Mouse (Mus musculus) myocyte (in vitro differentiated cells): ENCODE measurements around the gene Tcf7l1. TPM values are rescaled to one million over a fixed set of nuclear protein-coding genes. Genes with fewer than 3 reads are reported as not detected.

Experiments used
- H3K27me3 ChIP-seq: one replicate; pipeline ENCODE4 v1.6.1; 2011; ENCODE audit not compliant: control insufficient read depth, insufficient read depth, insufficient read length
- H3K36me3 ChIP-seq: one replicate; pipeline ENCODE4 v1.6.1; 2011; ENCODE audit not compliant: control insufficient read depth, insufficient read depth
- H3K4me2 ChIP-seq: one replicate; pipeline ENCODE4 v1.6.1; 2011; ENCODE audit warnings: low read depth, control low read depth
- H3K4me3 ChIP-seq: one replicate; pipeline ENCODE4 v1.5.1; 2011; ENCODE audit warnings: mild to moderate bottlenecking, control low read depth, moderate library complexity
- H3K79me2 ChIP-seq: one replicate; pipeline ENCODE4 v1.6.1; 2011; ENCODE audit not compliant: control insufficient read depth, insufficient read depth
- H3ac ChIP-seq: one replicate; pipeline ENCODE4 v1.6.1; 2011; ENCODE audit not compliant: control insufficient read depth, insufficient read length
- CEBPB ChIP-seq: IDR thresholded peaks from 2 replicates; pipeline ENCODE4 v1.6.1; 2011; ENCODE audit warnings: mild to moderate bottlenecking, moderate library complexity; ENCODE audit not compliant: poor library complexity, insufficient read depth, severe bottlenecking
- E2F4 ChIP-seq: IDR thresholded peaks from one replicate; pipeline ENCODE4 v1.6.1; 2011; ENCODE audit warnings: mild to moderate bottlenecking, control low read depth, moderate library complexity; ENCODE audit not compliant: insufficient read depth
- MAX ChIP-seq: IDR thresholded peaks from one replicate; pipeline ENCODE4 v1.6.1; 2011; ENCODE audit warnings: low read depth, mild to moderate bottlenecking, control low read depth
- MYOD1 ChIP-seq, 3 experiments: IDR thresholded peaks; one replicate each; pipeline ENCODE4 v1.6.1; 2011; ENCODE audit warnings: control low read depth in 2 of 3, low read depth in 2 of 3, mild to moderate bottlenecking in 2 of 3, moderate library complexity in 1 of 3; ENCODE audit not compliant: insufficient read length in 2 of 3, control insufficient read depth in 1 of 3
- MYOG ChIP-seq, 3 experiments: IDR thresholded peaks; one replicate each; pipeline ENCODE4 v1.6.1; 2011; ENCODE audit warnings: control low read depth in 2 of 3, low read depth in 2 of 3, mild to moderate bottlenecking in 2 of 3; ENCODE audit not compliant: insufficient read length in 2 of 3, control insufficient read depth in 1 of 3, insufficient read depth in 1 of 3
- POLR2A ChIP-seq: IDR thresholded peaks from one replicate; pipeline ENCODE4 v1.6.1; 2011; ENCODE audit warnings: low read depth, mild to moderate bottlenecking, control low read depth, moderate library complexity; ENCODE audit not compliant: insufficient read length
- POLR2AphosphoS2 ChIP-seq: IDR thresholded peaks from one replicate; pipeline ENCODE4 v1.6.1; 2011; ENCODE audit warnings: low read depth, control low read depth; ENCODE audit not compliant: insufficient read length
- REST ChIP-seq: IDR thresholded peaks from one replicate; pipeline ENCODE4 v1.6.1; 2011; ENCODE audit warnings: mild to moderate bottlenecking, control low read depth, moderate library complexity; ENCODE audit not compliant: insufficient read depth, insufficient read length
- SRF ChIP-seq: IDR thresholded peaks from one replicate; pipeline ENCODE4 v1.6.1; 2011; ENCODE audit warnings: low read depth; ENCODE audit not compliant: control insufficient read depth, insufficient read length
- TCF12 ChIP-seq: IDR thresholded peaks from one replicate; pipeline ENCODE4 v1.6.1; 2011; ENCODE audit warnings: mild to moderate bottlenecking, control low read depth; ENCODE audit not compliant: poor library complexity, insufficient read depth, severe bottlenecking
- TCF3 ChIP-seq: IDR thresholded peaks from one replicate; pipeline ENCODE4 v1.6.1; 2011; ENCODE audit warnings: low read depth, control low read depth; ENCODE audit not compliant: insufficient read length
- USF1 ChIP-seq: IDR thresholded peaks from one replicate; pipeline ENCODE4 v1.6.1; 2011; ENCODE audit warnings: low read depth, mild to moderate bottlenecking, control low read depth, moderate library complexity
- polyA plus RNA-seq: library from polyadenylated mRNA; unstranded; fragments of >200 nt; fragmentation: generic; extraction: Trizol; gene quantifications from one replicate; pipeline ENCODE4 v1.2.1, GENCODE M21; 2012; ENCODE audit warnings: missing spikeins

The Tcf7l1 gene
- polyA plus RNA-seq, 1 experiment, result 13.3 TPM

DNA sequence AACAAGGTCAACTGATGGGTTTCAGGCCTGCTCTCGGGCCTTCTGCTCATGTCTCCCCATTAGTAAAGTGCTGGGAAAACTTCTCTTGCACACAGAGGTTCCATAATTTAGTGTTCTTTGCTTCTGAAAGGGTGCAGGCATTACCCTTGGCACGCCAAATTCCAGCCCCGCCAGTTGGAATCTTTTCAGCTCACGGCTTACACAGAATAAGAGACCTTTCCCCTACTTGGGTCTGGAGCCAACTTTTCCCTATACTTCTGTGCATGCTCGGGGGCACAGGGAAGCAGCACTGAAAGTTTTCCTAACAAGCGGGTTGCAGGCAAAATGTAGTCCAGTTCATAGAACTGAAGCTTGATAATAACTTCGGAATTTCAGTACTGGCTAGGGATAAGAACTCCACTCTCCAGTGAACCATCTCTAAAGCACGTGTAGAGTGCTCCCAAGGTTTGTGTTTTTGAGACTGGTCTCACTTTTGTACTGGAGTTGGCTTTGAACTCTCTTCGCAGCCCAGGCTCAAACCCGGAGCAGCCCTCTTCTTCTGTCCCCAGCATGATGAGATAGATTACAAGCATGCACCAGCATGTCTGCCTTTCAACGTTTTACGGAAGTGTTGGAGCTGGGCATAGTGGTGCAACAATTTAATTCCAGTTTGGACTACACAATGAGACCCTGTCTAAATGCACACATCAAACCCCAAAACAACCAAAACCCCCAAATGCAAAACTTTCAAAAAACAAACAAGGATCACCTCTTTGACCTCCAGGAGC lies 190.1 kb downstream of the Tcf7l1 start:
- TF ChIP-seq SRF, result no peak
- no peak for TF ChIP-seq TCF12
- no peak for TF ChIP-seq REST
- no peak for TF ChIP-seq E2F4
- no peak for TF ChIP-seq MYOG (IDR thresholded peaks at IDR 0.05; ENCODE audit: control insufficient read depth in 1 of 3, insufficient read depth in 1 of 3, insufficient read length in 2 of 3, low read depth in 2 of 3)
- TF ChIP-seq MYOD1 (IDR thresholded peaks at IDR 0.05; ENCODE audit: control insufficient read depth in 1 of 3, insufficient read length in 2 of 3, low read depth in 2 of 3), result no peak
- no peak for TF ChIP-seq MAX
- TF ChIP-seq TCF3, result no peak
- no peak for TF ChIP-seq USF1
- no peak for TF ChIP-seq POLR2A
- TF ChIP-seq POLR2AphosphoS2, result no peak
- TF ChIP-seq CEBPB, result no peak
- Histone ChIP-seq H3K79me2 (no peaks in the 10 kb centered on the region), H3K27me3 (no peaks in the 10 kb centered on the region), H3K4me3 (peak overlapping the region; percentile 49), H3ac (peak overlapping the region; percentile 65), H3K36me3 (no peaks in the 10 kb centered on the region), H3K4me2 (peak overlapping the region; percentile 88)

DNA sequence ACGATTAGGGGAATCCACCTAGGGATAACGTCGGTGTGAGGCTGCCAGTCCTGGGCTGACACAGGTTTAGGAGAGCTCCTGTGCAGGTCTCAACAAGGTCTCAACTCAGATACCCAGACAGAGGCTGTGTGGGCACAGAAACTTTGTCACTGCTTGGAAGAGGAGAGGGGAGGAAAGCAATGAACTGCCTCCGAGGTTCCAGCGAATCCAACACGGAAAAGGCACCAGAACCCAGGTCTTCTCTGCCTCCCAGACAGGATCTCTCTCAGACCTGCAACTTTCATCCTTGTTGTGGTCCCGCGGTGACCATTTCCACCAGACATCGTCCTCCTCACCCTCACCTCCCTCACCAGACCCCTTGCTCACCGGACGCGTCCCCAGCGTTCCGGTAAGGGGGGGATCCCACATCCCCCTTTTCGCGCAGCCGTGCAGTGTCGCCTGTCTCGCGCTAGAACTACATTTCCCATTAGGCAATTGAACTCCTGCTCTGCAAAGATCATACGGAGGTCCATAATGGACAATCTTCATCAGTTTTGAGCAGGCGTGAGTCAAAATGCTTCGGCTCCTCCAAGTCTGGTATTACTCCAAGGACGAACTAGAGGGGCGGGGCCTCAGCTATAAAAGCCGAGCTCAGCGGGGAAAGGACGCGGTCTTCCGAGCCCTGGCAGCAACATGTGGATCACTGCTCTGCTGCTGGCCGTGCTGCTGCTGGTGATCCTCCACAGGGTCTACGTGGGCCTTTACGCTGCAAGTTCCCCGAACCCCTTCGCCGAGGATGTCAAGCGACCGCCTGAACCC lies 190.9 kb downstream of the Tcf7l1 start, which contains the start of the genes Elmod3 and Retsat:
Gene Elmod3 (minus strand): TSS at position 458 of the 798 bp plus-strand sequence.
Gene Retsat (plus strand): TSS at position 520 of the 798 bp plus-strand sequence.
- no peaks in the 10 kb centered on the region for H3K79me2 ChIP-seq
- H3K36me3 ChIP-seq, result no peaks in the 10 kb centered on the region
- peak within 1 kb of the TSS; percentile 65 for H3ac ChIP-seq
- H3K4me2 ChIP-seq, result peak within 1 kb of the TSS; percentile 93
- no peaks in the 10 kb centered on the region for H3K27me3 ChIP-seq
- H3K4me3 ChIP-seq, result peak within 1 kb of the TSS; percentile 49
- TF ChIP-seq POLR2A (peak; percentile 98), POLR2AphosphoS2 (peak; percentile 94), MYOD1 (IDR thresholded peaks at IDR 0.05; ENCODE audit: control insufficient read depth in 1 of 3, insufficient read length in 2 of 3, low read depth in 2 of 3) (no peak)

DNA sequence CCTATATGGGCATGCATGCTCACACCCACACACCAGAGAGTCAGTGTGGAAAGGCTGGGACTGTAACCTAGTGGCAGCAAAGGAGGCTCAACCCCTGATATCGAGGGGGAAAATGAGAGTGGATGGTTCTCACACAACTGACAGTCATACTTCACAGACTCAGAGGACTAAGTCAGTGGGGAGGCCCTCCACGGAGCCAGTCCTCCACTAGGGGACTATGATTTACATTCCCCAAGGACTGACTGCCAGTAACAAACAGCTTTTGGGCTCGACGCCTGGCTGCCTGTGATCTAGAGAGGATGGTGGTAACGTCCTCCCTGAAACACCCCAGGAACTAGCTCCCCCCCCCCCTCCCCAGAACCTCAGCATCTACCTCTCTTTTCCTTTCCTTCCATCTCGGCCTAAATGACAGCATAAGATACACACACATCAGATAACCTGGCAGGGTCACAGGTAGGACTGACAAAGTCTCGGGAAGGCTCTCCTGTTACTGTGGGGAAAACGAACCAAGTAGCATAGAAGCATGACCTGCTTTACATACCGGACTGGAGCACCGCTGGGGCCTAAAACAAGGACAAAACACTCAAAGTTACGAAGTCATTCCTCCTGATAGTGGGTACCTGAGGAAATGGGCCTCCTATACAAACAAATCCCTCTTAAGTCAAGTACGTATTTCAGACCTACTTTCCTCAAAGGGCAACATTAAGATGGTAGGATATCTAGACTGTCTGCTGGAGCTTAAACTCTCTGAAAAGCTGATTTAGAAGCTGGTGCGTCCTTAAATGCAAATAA lies 191.8 kb downstream of the Tcf7l1 start:
- Histone ChIP-seq H3K36me3 (no peaks in the 10 kb centered on the region), H3ac (peak overlapping the region; percentile 65), H3K4me3 (peak overlapping the region; percentile 49), H3K27me3 (no peaks in the 10 kb centered on the region), H3K4me2 (peak overlapping the region; percentile 93), H3K79me2 (no peaks in the 10 kb centered on the region)
- TF ChIP-seq MYOG (IDR thresholded peaks at IDR 0.05; ENCODE audit: control insufficient read depth in 1 of 3, insufficient read depth in 1 of 3, insufficient read length in 2 of 3, low read depth in 2 of 3) (no peak), USF1 (no peak), MYOD1 (IDR thresholded peaks at IDR 0.05; ENCODE audit: control insufficient read depth in 1 of 3, insufficient read length in 2 of 3, low read depth in 2 of 3) (no peak), TCF3 (no peak), TCF12 (no peak), MAX (no peak), REST (no peak), POLR2AphosphoS2 (no peak), POLR2A (no peak), E2F4 (no peak), SRF (no peak), CEBPB (no peak)

DNA sequence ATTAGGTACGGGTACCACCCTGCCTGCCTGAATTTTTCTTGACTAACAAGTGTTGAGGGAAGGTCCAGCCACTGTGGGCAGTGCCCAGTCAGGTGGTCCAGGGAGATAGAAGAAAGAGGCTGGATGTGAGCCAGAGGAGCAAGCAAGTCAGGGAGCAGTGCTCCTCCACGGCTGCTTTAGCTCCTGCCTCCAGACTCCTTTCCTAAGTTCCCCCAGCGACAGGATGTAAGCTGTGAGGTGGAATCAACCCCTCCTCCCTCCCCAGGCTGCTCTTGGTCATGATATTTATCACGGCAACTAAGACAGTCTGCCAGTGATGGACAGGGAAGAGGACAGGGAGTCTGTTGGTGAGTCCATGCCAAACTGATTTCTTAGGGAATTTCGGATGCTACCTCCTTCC lies 195.1 kb downstream of the Tcf7l1 start:
- H3K4me3 ChIP-seq, result no peak overlapping the region
- no peaks in the 10 kb centered on the region for H3K36me3 ChIP-seq
- H3ac ChIP-seq, result no peak overlapping the region
- no peaks in the 10 kb centered on the region for H3K27me3 ChIP-seq
- no peak for TF ChIP-seq TCF12
- no peak for TF ChIP-seq REST
- no peak for TF ChIP-seq SRF
- TF ChIP-seq CEBPB, result no peak
- TF ChIP-seq POLR2A, result no peak
- no peak for TF ChIP-seq USF1
- TF ChIP-seq MYOD1 (IDR thresholded peaks at IDR 0.05; ENCODE audit: control insufficient read depth in 1 of 3, insufficient read length in 2 of 3, low read depth in 2 of 3), result no peak
- no peak for TF ChIP-seq MYOG (IDR thresholded peaks at IDR 0.05; ENCODE audit: control insufficient read depth in 1 of 3, insufficient read depth in 1 of 3, insufficient read length in 2 of 3, low read depth in 2 of 3)
- no peak for TF ChIP-seq POLR2AphosphoS2
- no peak for TF ChIP-seq MAX
- no peak for TF ChIP-seq TCF3
- H3K4me2 ChIP-seq, result no peak overlapping the region
- no peaks in the 10 kb centered on the region for H3K79me2 ChIP-seq
